Mouse (Mus musculus) lung, embryonic 16.5 days (tissue): ENCODE results near the gene Mettl23. TPM values are rescaled to one million over a fixed set of nuclear protein-coding genes. Genes with fewer than 3 reads are reported as not detected.
A peak's percentile ranks its signal among the peaks of the same experiment; 100 is the strongest.

Experiments used
- ATAC-seq: fragments of 200-750 bp; cut with Nextera tagmentation; 2 replicates; pipeline ENCODE4 v1.8.0; 2017; ENCODE audit warnings: low read depth, mild to moderate bottlenecking, moderate library complexity
- H3K27ac ChIP-seq: fragments of 300-500 bp; sonication (generic); 2 replicates; pipeline ENCODE4 v1.5.1; 2014; ENCODE audit warnings: mild to moderate bottlenecking, control low read depth, low read length
- H3K27me3 ChIP-seq: fragments of 300-500 bp; sonication (generic); 2 replicates; pipeline ENCODE4 v1.6.1; 2014; ENCODE audit warnings: low read depth, low read length, mixed read lengths; ENCODE audit not compliant: control insufficient read depth, insufficient read depth
- H3K36me3 ChIP-seq: fragments of 300-500 bp; sonication (generic); 2 replicates; pipeline ENCODE4 v1.6.1; 2014; ENCODE audit warnings: low read length; ENCODE audit not compliant: control insufficient read depth, insufficient read depth
- H3K4me1 ChIP-seq: fragments of 300-500 bp; sonication (generic); replicated peaks from 2 replicates; pipeline ENCODE4 v1.6.1; 2014; ENCODE audit warnings: low read length, mixed read lengths; ENCODE audit not compliant: control insufficient read depth, insufficient read depth
- H3K4me2 ChIP-seq: fragments of 300-500 bp; sonication (generic); 2 replicates; pipeline ENCODE4 v1.6.1; 2014; ENCODE audit warnings: low read depth, low read length, control low read depth
- H3K4me3 ChIP-seq: fragments of 300-500 bp; sonication (generic); 2 replicates; pipeline ENCODE4 v1.5.1; 2014; ENCODE audit warnings: mild to moderate bottlenecking, low read length, control low read depth
- H3K9ac ChIP-seq: fragments of 300-500 bp; sonication (generic); 2 replicates; pipeline ENCODE4 v1.6.1; 2014; ENCODE audit warnings: low read length, control low read depth
- H3K9me3 ChIP-seq: fragments of 300-500 bp; sonication (generic); 2 replicates; pipeline ENCODE4 v1.6.1; 2016; ENCODE audit warnings: low read length; ENCODE audit not compliant: control insufficient read depth
- WGBS: fragments of 180-500 bp; shearing (Covaris S2); extraction: QIAGEN DNeasy Blood & Tissue Kit; methylation state at CpG from one replicate; pipeline ENCODE4 v1.1.7; 2014; 5-methylcytosine and 5-hydroxymethylcytosine counted together
- polyA plus RNA-seq: library from polyadenylated mRNA; unstranded; fragments of >200 nt; fragmentation: Nextera tagmentation; extraction: Ambion mirVana; gene quantifications from 2 replicates; pipeline ENCODE4 v1.2.1, GENCODE M21; 2015

The Mettl23 gene
- polyA plus RNA-seq, 1 experiment from 2014 or later: 53.5 TPM

DNA sequence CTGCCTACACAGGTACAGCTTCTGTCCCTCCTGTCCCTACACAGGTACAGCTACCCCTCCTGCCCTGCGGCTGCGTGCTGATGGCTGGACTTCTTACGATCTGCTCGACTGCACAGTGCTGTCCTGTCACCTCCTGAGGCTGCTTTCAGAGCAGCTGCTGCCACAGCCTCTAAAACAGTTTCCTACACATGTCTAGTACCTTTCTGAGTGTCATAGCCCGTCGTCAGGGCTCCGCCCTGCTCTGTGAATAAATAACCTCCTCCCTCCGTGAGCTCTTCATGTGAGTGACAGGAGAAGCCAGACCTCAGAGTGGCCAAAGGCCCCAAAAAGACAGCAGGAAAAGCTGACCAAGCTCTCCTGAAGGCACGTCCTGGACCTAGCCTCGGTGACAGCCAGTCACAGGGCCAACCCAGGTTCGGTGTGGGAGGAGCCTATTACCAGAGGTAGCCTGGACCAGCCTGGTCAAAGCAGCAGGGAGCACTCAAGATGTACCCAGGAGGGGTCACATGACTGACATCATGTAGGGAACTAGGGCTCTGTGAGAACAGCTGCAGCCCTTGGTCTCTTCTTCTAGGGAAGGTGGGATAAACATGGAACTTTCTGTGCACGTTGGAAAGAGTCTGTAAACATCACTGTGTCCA is 23.0 kb downstream of the Mettl23 start:
- 62% methylated on average over 12 of the region's 12 CpGs for WGBS
- H3K27me3 ChIP-seq: no peaks in the 10 kb centered on the region
- H3K4me1 ChIP-seq: 0 out of 2 replicates have a peak, but pooled peaks cover 2% of the 10 kb centered on the region
- H3K4me2 ChIP-seq: no peak overlapping the region
- no peak overlapping the region for H3K4me3 ChIP-seq
- no peaks in the 10 kb centered on the region for H3K9me3 ChIP-seq
- H3K9ac ChIP-seq: no peak overlapping the region
- no peak overlapping the region for H3K27ac ChIP-seq
- H3K36me3 ChIP-seq: peaks cover 13% of the 10 kb centered on the region
- no peak for ATAC-seq

DNA sequence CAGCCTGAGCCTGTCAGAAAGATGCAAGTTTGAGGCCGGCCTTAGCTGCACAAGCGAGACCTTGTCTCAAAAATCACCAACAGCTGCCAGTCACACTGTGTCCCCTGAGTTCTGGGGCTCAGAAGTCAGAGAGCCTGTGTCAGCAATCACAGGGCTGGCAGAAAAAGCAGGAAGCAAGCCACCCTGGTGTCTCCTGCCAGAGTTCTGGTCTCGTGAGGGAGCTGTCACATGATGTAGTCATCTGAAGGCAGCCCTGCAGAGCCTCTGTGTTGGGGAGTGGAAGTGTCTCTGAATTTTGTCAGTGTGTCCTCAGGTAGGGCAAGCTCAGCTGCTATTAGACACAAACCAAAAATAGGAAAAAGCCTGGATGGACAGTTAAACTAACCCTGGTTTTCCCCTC is 25.1 kb downstream of the Mettl23 start:
- H3K27ac ChIP-seq: no peak overlapping the region
- no peak for ATAC-seq
- no peaks in the 10 kb centered on the region for H3K27me3 ChIP-seq
- no peak overlapping the region for H3K4me3 ChIP-seq
- H3K9me3 ChIP-seq: no peaks in the 10 kb centered on the region
- no peak overlapping the region for H3K9ac ChIP-seq
- 0 out of 2 replicates have a peak, but pooled peaks cover 2% of the 10 kb centered on the region for H3K4me1 ChIP-seq
- H3K36me3 ChIP-seq: peaks cover 11% of the 10 kb centered on the region
- whole genome bisulfite sequencing: 72% methylated on average over 3 of the region's 3 CpGs
- no peak overlapping the region for H3K4me2 ChIP-seq

DNA sequence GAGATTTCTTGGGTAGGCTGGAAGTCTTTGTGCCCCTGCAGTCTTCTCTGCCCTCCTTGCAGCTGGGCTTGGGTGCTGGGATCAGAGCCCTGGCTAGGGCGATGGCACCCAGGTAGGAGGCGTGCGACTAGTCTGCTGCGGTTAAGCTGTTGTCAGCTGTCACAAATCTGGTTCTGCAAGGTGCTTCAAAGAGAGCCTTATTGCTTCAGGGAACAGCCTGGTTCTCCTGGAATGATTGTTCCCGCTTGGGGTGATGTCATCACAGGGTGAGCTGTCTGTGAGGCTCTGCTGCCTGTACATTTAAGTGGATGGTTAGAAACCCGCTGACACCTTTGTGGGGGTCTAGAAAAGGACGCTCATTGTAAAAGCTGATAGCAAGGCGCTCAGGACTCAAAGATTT is 26.1 kb downstream of the Mettl23 start:
- 0 out of 2 replicates have a peak, but pooled peaks have one; percentile 26 for ATAC-seq
- no peaks in the 10 kb centered on the region for H3K9me3 ChIP-seq
- no peak overlapping the region for H3K4me2 ChIP-seq
- no peak overlapping the region for H3K4me3 ChIP-seq
- WGBS: 71% methylated on average over 8 of the region's 8 CpGs
- 0 out of 2 replicates have a peak, but pooled peaks cover 2% of the 10 kb centered on the region for H3K4me1 ChIP-seq
- no peaks in the 10 kb centered on the region for H3K27me3 ChIP-seq
- H3K9ac ChIP-seq: no peak overlapping the region
- H3K27ac ChIP-seq: no peak overlapping the region
- H3K36me3 ChIP-seq: peaks cover 18% of the 10 kb centered on the region

DNA sequence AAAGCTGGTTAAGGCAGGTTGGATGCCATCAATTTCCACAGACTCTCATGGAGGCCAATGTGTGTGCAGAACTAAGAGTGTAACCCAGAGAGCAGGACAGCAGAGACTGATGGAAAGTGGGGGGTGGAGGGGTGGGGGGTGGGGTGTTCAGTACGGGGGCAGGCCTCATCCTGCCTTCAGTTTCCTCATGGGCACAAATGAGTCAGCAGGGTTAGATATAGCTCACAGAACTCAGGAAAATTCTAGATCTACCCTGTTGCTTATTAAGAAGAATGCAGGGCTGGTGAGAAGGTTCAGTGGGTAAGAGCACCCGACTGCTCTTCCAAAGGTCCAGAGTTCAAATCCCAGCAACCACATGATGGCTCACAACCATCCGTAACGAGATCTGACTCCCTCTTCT is 26.6 kb downstream of the Mettl23 start:
- no peaks in the 10 kb centered on the region for H3K9me3 ChIP-seq
- H3K4me3 ChIP-seq: no peak overlapping the region
- peaks cover 22% of the 10 kb centered on the region for H3K36me3 ChIP-seq
- H3K9ac ChIP-seq: no peak overlapping the region
- WGBS: 71% methylated on average over 4 of the region's 4 CpGs
- no peak overlapping the region for H3K4me2 ChIP-seq
- 0 out of 2 replicates have a peak, but pooled peaks cover 2% of the 10 kb centered on the region for H3K4me1 ChIP-seq
- ATAC-seq: no peak
- no peaks in the 10 kb centered on the region for H3K27me3 ChIP-seq
- H3K27ac ChIP-seq: no peak overlapping the region

DNA sequence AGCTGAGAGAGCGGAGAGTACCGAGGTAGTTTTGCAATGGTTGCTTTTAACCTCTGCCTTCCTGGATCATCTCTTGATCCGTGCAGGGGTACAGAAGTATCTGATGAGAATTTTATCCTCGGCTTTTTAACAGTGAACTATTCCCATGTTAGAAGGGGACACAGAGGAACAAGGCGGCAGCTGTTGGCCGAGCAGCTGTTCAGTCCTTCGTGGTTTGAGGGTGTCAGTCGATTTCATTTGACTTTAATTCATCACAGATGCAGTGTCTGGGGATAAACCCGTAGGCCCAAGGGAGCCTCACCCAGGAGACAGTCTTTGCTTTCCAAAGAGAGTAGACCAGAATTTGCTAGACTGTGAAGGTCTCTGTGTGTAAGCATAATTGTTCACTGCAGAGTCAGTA is 28.5 kb downstream of the Mettl23 start:
- no peak for ATAC-seq
- Histone ChIP-seq H3K4me3 (no peak overlapping the region), H3K4me2 (no peak overlapping the region), H3K27me3 (no peaks in the 10 kb centered on the region), H3K27ac (no peak overlapping the region), H3K4me1 (0 out of 2 replicates have a peak, but pooled peaks cover 2% of the 10 kb centered on the region), H3K36me3 (peaks cover 16% of the 10 kb centered on the region), H3K9ac (no peak overlapping the region), H3K9me3 (no peaks in the 10 kb centered on the region)
- 82% methylated on average over 9 of the region's 9 CpGs for WGBS

DNA sequence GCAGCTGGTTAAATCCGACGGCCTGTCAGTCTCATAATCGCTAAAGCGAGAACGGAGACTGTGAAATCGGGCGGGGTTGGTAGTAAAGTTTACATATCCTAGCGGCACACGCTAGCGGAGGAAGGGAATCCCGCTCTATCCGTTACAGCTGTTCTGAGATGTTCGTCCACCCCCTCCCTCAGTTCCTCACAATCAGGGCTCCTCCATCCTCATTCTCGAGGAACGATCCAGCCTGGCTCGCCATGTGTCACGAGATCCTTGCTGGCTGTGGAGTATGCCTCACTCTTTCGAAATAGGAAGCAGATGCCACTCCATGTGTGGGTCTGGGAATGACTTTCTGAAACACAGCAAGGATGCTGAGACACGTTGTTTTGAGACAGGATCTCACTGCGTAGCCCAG is 30.9 kb downstream of the Mettl23 start:
- no peak for ATAC-seq
- H3K4me1 ChIP-seq: 0 out of 2 replicates have a peak, but pooled peaks cover 2% of the 10 kb centered on the region
- no peak overlapping the region for H3K4me2 ChIP-seq
- 83% methylated on average over 20 of the region's 20 CpGs for WGBS
- H3K4me3 ChIP-seq: no peak overlapping the region
- H3K9ac ChIP-seq: no peak overlapping the region
- no peaks in the 10 kb centered on the region for H3K27me3 ChIP-seq
- H3K36me3 ChIP-seq: peaks cover 16% of the 10 kb centered on the region
- H3K9me3 ChIP-seq: no peaks in the 10 kb centered on the region
- H3K27ac ChIP-seq: no peak overlapping the region

DNA sequence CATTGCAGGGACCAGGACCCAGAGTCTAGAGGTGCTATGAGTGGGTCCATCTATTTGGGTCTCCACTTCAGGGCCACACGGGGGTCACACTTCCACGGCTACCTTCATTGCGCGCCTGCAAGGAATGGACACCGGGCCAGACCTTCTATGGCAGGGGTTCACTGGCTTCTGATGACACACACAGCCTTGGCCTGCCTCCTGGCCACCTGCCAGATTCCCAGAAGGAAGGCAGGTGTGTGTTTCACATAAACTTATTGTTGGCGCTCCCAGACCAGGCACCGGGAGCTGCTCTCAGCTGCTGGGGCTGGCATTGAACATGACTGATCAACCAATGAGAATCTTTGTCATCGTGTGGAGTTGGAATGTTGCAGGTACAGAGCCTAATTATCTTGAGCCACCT is 35.4 kb downstream of the Mettl23 start:
- H3K36me3 ChIP-seq: peaks cover 12% of the 10 kb centered on the region

DNA sequence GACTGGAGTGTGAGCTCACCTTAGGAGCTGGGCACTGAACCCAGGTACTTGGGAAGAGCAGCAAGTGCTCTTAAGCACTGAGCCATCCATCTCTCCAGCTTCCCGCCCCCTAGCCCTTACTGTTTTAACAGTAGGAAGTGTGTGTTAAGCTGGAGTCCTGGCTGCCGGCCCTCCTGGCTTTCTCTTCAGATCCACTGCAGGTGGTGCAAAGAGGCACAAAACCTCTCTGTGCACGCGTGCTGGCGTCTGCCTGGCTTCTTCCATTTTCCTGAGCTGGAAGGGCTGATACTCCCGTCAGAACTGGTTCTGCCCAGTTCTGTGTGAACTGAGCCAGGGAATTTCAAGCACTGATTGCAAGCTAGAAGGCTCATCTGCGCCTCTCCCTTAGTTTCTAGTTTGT is 37.8 kb downstream of the Mettl23 start:
- Histone ChIP-seq H3K4me2 (no peak overlapping the region), H3K9ac (no peak overlapping the region), H3K36me3 (no peaks in the 10 kb centered on the region), H3K27ac (no peak overlapping the region), H3K27me3 (no peaks in the 10 kb centered on the region), H3K4me3 (no peak overlapping the region), H3K4me1 (no peaks in the 10 kb centered on the region; the same call in 1 of the 2 replicates), H3K9me3 (no peaks in the 10 kb centered on the region)
- no peak for ATAC-seq
- 33% methylated on average over 7 of the region's 7 CpGs for WGBS

More for the DNA sequence above, 35.4 kb downstream of the Mettl23 start:
- Histone ChIP-seq H3K27me3 (no peaks in the 10 kb centered on the region), H3K9ac (no peak overlapping the region), H3K4me3 (no peak overlapping the region), H3K9me3 (no peaks in the 10 kb centered on the region), H3K27ac (no peak overlapping the region), H3K4me1 (no peaks in the 10 kb centered on the region; the same call in 1 of the 2 replicates), H3K4me2 (no peak overlapping the region)
- 84% methylated on average over 8 of the region's 8 CpGs for WGBS
- no peak for ATAC-seq

DNA sequence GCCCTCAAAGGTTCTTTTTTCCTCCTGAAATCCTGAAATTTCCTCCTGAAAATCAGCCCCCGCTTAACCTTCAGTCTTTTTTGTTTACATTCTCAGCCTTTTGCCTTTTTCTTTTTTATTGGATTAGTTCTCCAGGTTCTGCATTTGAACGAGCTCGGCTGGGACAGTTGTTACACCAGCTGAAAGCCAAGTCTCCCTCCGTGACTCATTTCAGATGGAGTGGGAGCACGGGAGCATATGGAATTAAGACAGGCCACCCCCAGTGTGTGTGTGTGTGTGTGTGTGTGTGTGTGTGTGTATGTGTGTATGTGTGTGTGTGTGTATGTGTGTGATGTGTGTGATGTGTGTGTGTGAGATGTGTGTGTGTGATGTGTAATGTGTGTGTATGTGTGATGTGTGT is 38.4 kb downstream of the Mettl23 start:
- no peak overlapping the region for H3K4me3 ChIP-seq
- no peaks in the 10 kb centered on the region for H3K36me3 ChIP-seq
- no peaks in the 10 kb centered on the region for H3K9me3 ChIP-seq
- ATAC-seq: no peak
- no peak overlapping the region for H3K27ac ChIP-seq
- no peaks in the 10 kb centered on the region; the same call in 1 of the 2 replicates for H3K4me1 ChIP-seq
- H3K9ac ChIP-seq: no peak overlapping the region
- no peaks in the 10 kb centered on the region for H3K27me3 ChIP-seq
- WGBS: 43% methylated on average over 5 of the region's 5 CpGs
- no peak overlapping the region for H3K4me2 ChIP-seq
